Mouse (Mus musculus): ENCODE results near the gene Tas2r123.

Tas2r123 gene

DNA sequence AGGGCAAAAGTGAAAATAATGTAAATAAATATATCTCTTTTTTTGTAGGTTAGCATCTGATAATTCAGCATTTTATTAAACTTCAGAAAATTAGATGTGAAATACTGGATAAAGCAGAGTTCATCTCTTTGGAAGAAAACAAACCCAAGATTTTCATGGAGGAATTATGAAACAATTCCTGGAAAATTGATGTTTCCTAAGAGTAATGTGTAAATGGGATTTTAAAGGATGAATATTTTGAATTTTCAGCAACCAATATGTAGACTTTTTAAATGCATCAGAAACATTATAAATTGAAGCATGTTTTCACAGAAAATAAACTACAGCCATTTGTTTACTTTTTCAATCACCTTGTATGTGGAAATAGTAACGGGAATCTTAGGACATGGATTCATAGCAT is at the start of gene Tas2r123:
Gene Tas2r123, plus strand, starts transcription at position 301 of the 400 bp plus-strand sequence.
- DNase-seq (ENCODE audit: low read depth) = no peak

DNA sequence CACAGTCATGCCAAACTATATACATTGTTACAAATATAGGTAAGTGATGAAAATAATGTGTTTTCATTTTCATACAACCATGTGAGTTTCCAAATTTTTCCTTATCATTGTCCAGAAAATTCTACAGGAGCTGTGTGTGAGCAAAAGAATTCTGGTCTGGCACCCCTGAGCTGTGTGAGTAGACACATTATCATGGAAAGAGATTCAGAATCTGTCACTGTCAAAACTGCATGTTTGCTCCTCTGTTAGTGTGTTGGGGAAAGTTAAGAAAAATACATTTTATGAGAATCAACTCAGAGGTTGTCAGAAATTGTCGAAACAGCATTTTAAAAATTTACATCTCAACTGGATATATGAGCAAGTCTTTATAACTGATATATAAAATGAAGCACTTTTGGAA is 44.4 kb upstream of the Tas2r123 start, which contains the start of gene Tas2r117:
Gene Tas2r117, plus strand, starts transcription at position 301 of the 400 bp plus-strand sequence.
- no peak for DNase-seq (ENCODE audit: low read depth)

DNA sequence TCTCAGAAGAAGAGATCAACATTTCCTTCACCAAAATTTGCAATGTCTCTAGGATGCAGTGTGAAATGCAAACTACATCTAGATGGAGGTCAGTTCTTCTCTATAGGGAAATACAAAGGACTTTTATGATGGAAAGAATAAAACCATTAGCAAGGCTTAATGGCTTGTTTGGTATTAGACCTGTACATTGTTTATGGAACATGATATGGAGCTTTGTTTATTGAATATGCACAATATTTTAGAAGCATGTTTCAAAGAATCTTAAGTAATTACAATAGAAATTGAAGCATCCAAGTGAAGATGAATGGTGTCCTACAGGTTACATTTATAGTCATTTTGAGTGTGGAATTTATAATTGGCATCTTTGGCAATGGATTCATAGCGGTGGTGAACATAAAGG is 8.2 kb downstream of the Tas2r123 start, which contains the start of gene Tas2r116:
Gene Tas2r116, plus strand, starts transcription at position 301 of the 400 bp plus-strand sequence.
- no peak for DNase-seq (ENCODE audit: low read depth)

DNA sequence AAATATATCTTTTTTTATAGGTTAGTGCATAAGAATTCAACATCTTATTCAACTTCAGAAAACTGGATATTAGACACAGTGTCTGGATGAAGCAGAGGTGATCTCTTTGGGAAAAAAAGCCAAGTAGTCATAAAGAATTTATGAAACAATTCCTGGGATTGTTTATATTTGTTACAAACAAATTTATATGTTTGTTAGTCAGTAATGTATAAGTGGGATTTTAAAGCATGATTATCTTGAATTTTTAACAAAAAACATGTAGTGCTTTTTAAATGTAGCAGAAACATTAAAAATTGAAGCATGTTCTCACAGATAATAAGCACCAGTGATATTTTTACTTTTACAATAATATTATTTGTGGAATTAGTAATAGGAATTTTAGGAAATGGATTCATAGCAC is 20.8 kb downstream of the Tas2r123 start, which contains the start of gene Tas2r110:
Gene Tas2r110, plus strand, starts transcription at position 301 of the 400 bp plus-strand sequence.
- no peak for DNase-seq (ENCODE audit: low read depth)

DNA sequence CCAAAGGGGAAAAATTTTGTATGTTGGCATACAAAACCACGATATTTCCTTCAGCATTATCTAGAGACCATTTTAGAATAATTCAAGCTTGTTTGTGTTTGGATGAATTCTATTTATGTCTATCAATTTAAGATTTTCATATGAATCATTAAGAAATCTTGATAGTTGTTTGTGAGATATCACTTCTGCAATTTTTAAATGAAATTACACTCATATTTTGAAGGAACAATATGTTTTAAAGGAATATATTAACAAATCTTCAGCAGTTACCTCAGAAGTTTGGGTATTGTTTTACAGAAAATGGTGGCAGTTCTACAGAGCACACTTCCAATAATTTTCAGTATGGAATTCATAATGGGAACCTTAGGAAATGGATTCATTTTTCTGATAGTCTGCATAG is 45.8 kb downstream of the Tas2r123 start, which contains the start of gene Tas2r113:
Gene Tas2r113, plus strand, starts transcription at position 301 of the 400 bp plus-strand sequence.
- DNase-seq (ENCODE audit: low read depth) = no peak
